Mouse (Mus musculus) heart, postnatal 36 days (tissue): ENCODE results near the gene Lbp. TPM values are rescaled to one million over a fixed set of nuclear protein-coding genes. Genes with fewer than 3 reads are reported as not detected.

ENCODE experiments used
- DNase-seq, 2 experiments: peaks; one replicate each; pipeline ENCODE4 v3.0.0; 2021 to 2022
- intact Hi-C: fragments of 180-260 bp; cut with DNase I; formaldehyde crosslinking; loops from one replicate; pipeline ENCODE4 v1.15.1; 2025
- total RNA-seq, 2 experiments: library from RNA; stranded (reverse); gene quantifications; 2 replicates each; pipeline ENCODE4 v1.2.3; 2021

Gene Lbp
- total RNA-seq, result 1 to 10 TPM; 6.8 to 7.2 TPM

DNA sequence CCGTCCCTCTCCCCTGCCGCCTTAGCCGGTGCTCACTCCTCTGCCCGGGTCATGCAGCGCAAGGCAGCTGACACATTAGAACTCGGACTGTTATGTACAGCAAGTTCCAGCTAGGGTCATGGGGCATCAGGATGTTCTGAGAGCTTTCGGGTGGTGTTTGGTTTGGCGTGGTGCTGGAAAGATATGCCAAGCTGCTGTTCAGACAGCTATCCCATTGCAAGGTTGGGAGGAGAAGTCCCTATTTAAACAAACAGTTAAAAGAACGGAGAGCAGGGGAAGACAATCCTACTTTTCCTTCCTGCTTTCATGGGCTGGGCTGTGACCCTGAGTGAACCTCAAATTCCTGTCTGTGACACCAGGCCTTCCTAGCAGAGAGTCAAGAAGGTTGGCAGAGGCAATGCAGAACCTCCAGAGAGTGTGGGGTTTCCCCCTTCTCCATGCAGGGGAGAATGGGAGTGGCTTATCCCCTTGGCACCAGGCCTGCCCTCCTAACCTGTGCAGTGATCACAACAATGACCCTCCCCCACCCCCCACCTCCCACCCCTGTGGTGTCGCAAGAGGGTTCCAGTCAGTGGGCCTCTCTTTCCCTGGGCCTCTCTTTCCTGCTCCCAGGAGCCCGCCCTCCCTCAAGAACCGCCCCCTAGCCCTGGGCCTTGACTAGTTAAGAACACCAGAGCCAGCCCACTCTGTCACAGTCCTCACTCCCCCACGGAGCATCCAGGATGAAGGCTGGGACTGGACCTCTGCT is at the start of gene Lbp:
Gene Lbp, plus strand, starts transcription at position 546 of the 748 bp plus-strand sequence.
- intact Hi-C loops, result no loop called here
- peak; percentile 34 to 44 for DNase-seq

- intact Hi-C loops, result loop anchor here (2.0 kb wide), 1 partner anchor 32 kb away; no protein-coding TSS in a partner anchor
- peak; percentile 37 to 53 for DNase-seq
These were observed 49.4 kb upstream of the Lbp start for GRCm38 (mm10) chr2:158256894-158257293.

GRCm38 (mm10) chr2:158258005-158258418 is 48.3 kb upstream of the Lbp start, which contains the start of gene Bpi:
Bpi (plus strand) TSS chr2:158258094.
- intact Hi-C loops, result loop anchor here (2.0 kb wide), 1 partner anchor 49 kb away; no protein-coding TSS in a partner anchor
- DNase-seq, result no peak

DNA sequence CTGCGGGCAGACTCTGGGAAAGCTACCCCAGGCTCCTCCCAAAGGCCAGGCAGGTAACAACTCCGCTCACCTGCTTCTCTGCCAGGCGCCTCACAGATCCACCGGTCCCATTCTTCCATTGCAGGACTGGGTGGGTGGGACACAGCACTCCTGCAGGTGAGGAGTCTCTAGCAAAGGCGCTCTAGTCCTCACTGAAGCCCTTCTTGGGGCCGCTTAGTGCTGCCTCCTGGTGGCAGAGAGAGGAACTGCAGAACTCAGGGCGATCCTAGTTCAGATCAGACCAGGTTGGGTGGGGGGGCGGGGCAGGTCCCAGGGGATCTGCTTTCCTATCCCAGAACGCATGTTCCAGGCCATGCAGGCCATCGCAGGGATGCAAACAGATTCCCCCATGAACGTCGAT is 47.5 kb upstream of the Lbp start:
- intact Hi-C loops, result loop anchor here (2.0 kb wide), 1 partner anchor 50 kb away; no protein-coding TSS in a partner anchor
- peak; percentile 66 to 75 for DNase-seq

DNA sequence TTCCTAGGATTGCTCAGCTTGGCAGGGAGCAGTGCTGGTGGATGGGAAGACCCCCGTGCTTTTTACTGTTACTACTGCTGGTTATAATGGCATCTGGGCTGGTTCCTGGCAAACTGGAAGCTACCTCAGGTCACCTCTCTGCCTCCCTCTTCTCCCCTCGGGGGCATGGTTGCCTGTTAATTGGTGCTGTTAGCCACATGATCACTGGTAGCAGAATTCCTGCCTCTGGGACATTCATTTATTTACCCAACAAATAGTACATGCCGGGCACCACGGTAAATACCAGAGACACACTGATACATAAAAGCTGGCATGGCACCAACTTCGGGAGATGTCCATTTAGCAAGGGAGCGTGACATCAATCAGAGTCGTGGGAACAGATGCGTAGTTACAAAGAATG is 46.8 kb upstream of the Lbp start:
- intact Hi-C loops, result loop anchor here (2.0 kb wide), 1 partner anchor 51 kb away; no protein-coding TSS in a partner anchor

GRCm38 (mm10) chr2:158264877-158265276 is 41.4 kb upstream of the Lbp start:
- intact Hi-C loops, result no loop called here
- DNase-seq, result no peak

More for the DNA sequence above, 46.8 kb upstream of the Lbp start:
- DNase-seq, result no peak

DNA sequence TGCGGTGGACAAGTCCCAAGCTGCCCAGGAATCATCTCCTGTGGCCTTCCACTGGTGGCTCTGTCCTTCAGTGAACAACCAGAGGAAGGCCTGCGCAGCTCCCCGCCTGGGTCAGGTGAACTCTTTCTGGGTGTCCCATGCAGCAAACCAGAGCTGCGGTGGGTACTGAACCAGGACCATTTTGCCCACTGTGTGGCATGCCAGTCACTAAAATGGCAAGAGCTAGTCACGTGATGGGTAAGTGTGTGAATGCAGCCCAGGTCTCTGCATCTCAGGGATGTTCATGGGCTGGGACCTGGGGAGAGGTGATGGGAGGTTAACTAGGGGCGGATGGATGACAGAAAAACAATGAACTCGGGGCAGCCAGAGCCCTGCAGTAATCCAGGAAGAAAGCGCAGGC is 36.3 kb upstream of the Lbp start:
- DNase-seq, result no peak
- intact Hi-C loops, result no loop called here

DNA sequence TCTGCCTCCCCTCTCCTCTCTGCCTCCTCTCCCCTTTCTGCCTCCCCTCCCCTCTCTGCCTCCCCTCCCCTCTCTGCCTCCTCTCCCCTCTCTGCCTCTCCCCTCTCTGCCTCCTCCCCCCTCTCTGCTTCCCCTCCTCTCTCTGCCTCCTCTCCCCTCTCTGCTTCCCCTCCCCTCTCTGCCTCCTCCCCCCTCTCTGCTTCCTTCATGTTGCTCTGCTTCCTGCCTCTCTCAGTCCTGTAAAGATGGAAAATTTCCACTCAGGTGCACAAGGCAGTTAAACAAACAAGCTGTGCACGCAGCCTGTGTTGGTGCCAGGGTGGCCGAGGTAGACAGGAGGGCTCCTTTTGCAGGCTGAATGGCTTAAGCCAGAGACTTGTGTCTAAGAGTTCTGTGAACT is 32.6 kb upstream of the Lbp start:
- DNase-seq, result no peak
- intact Hi-C loops, result no loop called here

DNA sequence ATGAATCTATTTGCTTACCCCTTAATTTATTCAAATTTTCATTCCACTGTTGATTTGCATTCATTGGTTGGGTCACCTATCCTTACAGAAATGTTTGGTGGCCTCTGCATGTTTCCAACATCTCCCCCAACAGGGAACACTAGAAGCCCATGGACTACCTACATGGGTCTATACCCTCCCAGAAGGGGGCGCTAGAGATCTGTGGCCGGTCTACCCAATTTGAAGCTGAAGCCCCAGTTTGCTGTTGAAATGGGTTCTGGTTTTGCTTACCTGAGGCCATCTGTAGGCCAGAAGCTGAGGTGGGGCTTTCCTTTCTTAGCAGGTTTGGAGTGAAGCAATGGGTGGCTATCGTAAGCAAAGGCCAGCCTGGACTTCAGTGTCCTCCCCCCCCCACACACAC is 30.9 kb upstream of the Lbp start:
- intact Hi-C loops, result no loop called here
- DNase-seq, result no peak

GRCm38 (mm10) chr2:158275811-158276210 is 30.5 kb upstream of the Lbp start:
- DNase-seq, result no peak
- intact Hi-C loops, result no loop called here

GRCm38 (mm10) chr2:158276451-158276850 is 29.8 kb upstream of the Lbp start:
- no peak for DNase-seq
- intact Hi-C loops, result no loop called here

DNA sequence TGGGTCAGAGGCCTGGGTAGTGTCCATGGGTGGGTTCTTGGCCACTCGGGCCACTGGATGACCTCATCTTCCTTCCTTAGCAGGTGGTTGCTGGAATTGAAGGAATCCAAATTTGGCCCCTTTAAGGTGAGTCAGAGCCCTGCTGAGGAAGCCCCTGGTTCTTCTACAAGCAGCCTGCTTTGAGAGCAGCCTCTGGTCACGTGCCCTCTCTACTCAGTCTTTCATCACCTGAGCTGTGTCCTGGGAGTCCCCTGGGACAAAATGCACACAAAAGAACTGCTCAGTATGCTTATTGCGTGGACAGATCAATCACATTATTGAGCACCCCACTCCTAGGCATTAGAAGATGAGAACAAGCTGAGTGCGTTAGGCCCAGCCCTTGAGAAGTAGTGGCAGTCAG is 29.4 kb upstream of the Lbp start:
- intact Hi-C loops, result no loop called here
- no peak for DNase-seq

DNA sequence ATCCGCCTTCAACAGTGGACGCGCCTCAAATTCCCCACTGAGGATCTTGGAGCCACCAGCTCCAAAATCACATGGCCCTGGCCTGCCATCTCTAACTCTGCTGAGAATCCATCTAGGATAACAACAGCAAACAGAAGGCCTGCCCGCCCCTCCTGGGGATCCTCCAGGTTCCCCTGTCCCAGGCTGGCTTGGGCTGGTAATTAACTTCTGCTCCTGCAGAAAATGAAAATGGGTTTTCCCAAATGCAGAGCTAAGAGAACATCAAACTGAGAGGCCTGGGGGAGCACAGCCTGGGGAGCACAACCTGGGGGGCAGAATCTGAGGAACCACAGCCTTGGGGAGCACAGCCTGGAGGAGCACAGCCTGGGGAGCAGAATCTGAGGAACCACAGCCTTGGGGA is 26.6 kb upstream of the Lbp start:
- no peak for DNase-seq
- intact Hi-C loops, result loop anchor here (5.0 kb wide), 1 partner anchor 63 kb away; no protein-coding TSS in a partner anchor

GRCm38 (mm10) chr2:158281497-158282205 is 24.6 kb upstream of the Lbp start:
- no peak for DNase-seq
- intact Hi-C loops, result loop anchor here (5.0 kb wide), 1 partner anchor 61 kb away; no protein-coding TSS in a partner anchor

DNA sequence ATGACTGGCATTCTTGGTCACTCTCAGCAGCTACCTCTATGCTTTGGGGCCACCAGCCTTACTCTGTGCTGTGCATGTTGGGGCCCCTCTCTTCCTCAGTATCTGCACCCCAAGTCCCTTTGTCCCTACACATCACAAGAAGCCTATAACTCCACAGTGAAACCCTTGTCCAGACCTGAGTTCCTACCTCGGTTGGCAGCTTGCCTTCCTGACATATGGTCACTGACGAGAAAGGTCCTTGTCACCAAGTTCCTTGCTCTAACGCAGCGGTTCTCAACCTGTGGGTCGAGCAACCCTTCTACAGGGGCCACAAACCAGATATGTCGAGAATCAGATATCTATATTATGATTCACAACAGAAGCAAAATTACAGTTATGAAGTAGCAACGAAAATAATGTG is 23.2 kb upstream of the Lbp start:
- intact Hi-C loops, result loop anchor here (5.0 kb wide), 1 partner anchor 59 kb away; no protein-coding TSS in a partner anchor
- no peak for DNase-seq

GRCm38 (mm10) chr2:158283771-158284170 is 22.5 kb upstream of the Lbp start:
- intact Hi-C loops, result loop anchor here (5.0 kb wide), 1 partner anchor 59 kb away; no protein-coding TSS in a partner anchor
- DNase-seq, result no peak

GRCm38 (mm10) chr2:158284571-158284970 is 21.7 kb upstream of the Lbp start:
- peak; percentile 70 to 71 for DNase-seq
- intact Hi-C loops, result loop anchor here (5.0 kb wide), 1 partner anchor 58 kb away; no protein-coding TSS in a partner anchor

DNA sequence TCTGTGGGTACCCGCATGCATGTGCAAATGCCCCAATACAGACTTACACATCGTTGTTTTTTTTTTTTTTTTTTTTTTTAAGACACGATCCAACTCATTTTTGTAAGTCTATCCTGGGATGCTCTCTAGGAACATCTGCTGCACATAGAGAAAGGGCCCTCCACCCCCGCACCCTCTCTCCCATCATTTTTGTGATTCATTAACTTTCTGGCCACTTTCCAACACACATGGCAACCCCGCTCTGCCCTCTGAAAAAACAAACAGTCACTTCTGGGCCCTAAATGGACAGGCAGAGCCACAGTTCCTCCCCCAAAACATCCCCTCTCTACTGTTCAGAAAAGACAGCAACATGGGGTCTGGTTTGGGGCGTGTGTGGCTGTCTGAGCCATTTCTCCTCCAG is 20.6 kb upstream of the Lbp start:
- intact Hi-C loops, result no loop called here
- no peak for DNase-seq

DNA sequence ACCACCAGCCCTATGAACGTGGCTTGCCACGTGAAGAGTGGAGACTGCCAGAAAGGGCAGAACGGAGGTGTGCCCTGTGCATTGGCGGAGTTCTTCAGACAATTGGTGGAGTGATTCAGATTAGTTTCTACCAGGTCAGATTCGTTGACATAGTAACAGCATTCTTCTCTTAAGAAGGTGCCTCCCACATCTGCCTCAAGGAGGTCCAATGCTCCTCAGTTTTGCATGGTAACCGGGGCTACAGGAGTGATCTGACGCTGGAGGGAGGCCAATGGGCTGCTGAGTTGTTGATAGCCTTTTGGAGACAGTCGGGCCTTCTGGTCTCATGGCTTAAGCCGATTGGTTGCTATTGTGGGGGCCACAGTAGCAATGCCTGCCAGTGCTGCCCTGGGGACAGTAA is 10.6 kb upstream of the Lbp start:
- intact Hi-C loops, result no loop called here
- DNase-seq, result no peak

DNA sequence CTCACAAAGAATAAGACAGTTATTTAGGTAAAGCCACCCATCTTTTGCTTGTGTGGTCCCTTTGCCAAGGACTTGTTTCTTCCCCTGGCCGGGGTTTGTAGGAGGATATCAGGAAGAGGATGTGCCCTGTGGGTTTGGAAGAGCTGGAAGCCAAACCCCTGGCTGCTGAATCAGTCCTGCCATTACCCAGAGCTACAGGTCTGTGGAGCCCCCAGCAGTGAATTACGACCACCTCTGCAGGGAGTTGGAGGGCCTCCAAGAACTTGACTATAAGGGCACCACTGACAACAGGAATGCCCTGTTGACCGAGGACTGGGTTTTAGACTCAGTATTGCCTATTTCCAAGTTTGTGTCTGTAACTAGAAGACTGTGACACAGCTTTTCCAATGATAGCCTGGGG is 7.1 kb upstream of the Lbp start:
- DNase-seq, result no peak
- intact Hi-C loops, result no loop called here

GRCm38 (mm10) chr2:158299731-158300130 is 6.6 kb upstream of the Lbp start:
- intact Hi-C loops, result no loop called here
- DNase-seq, result no peak
